Mouse (Mus musculus): ENCODE measurements around the gene Ryr3.

Ryr3 gene

DNA sequence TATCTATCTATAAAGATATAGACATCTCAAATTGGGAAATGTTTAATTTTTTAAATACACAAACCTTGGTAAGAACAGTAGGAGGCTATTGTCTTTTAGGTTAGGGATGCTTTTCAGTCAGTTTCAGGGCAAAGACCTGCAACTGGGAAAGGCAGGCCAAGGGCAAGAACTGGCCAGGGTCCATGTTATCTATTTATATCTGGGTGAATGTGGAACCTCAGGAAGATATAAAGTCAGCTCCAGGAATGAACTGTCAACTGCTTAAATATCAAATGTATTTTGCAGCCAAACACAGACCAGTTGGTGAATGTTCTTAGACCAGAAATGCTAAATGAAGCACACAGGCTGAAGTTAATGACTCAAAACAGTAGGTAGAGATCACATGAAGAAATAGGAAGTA, 303.1 kb downstream of the Ryr3 start:
- no peak for DNase-seq (ENCODE audit: low spot score in 2 of 2)

DNA sequence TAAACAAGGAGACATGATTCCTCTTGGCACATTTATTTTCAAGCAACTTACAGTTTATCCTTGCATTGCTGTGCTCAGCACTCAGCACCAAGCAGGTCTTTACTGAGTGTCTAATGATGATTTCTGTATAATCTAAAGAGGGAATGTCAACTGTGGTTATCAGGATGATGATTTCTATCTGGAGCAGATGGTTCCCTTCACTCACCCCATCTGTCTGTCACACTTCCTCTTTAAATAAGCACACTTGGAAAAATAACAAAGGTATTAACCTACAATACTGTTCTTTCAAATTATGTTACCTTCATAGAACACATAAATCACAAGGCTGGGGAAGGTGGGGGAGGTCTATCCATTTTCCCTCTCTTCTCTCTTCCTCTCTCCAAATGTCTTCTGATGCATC, 304.3 kb downstream of the Ryr3 start:
- DNase-seq (ENCODE audit: low spot score in 2 of 2): no peak

DNA sequence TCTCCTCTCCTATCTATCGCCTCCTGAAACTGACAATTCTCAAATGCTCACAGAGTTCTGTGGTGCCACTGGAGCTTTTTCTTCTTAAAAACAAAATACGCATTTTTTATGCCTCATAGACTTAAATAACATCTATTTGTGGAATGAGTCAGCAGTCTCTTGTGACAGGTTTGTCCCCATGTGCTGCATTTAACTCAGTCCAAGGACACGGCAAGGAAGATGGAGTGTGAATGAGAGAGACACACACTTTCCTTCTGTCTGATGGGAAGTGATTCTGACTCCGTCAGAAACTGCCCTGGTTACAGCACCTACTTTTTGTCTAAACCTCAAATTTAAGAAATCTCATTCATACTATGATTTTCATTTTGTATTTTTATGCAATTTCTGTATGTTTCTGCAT, 306.3 kb downstream of the Ryr3 start:
- DNase-seq (ENCODE audit: low spot score in 2 of 2): no peak

DNA sequence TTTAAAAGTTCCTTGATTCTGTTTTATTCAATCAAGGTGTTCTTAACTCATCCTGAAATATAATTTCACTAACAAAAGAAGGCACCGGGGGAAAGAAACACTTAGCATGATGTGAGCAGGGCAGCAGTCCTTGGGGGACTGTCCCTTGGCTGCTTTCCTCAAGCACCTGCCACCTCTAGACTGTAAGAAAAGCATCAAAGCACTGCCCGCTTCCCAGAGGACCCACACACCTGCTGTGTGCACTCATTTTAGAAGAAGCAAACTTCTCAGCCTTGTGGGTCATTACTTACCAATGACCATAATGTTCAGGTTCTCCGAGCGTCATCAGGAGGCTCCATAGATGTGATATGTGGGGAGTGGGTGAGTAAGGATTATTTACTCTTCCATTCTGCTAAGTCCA, 307.8 kb downstream of the Ryr3 start:
- no peak for DNase-seq (ENCODE audit: low spot score in 2 of 2)

DNA sequence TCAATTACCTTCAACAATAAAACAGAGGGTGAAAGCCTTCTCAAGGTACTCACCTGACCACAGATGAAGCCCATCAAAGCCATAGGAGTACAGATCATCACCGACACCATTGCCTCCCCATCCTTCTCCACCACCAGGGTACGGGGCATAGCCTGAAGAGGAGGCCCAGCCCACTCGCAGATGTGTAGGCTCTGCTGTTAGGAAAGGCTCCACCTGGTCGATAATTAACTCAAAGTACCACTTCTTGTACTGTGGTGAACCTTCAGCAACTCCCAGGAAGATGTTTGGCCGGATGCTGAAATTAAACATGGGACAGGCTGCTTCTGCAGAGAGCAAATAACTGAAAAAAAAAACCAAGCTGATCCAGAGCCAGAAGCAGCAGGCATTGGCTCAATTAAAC, 316.1 kb downstream of the Ryr3 start:
- DNase-seq (ENCODE audit: low spot score in 2 of 2): no peak

DNA sequence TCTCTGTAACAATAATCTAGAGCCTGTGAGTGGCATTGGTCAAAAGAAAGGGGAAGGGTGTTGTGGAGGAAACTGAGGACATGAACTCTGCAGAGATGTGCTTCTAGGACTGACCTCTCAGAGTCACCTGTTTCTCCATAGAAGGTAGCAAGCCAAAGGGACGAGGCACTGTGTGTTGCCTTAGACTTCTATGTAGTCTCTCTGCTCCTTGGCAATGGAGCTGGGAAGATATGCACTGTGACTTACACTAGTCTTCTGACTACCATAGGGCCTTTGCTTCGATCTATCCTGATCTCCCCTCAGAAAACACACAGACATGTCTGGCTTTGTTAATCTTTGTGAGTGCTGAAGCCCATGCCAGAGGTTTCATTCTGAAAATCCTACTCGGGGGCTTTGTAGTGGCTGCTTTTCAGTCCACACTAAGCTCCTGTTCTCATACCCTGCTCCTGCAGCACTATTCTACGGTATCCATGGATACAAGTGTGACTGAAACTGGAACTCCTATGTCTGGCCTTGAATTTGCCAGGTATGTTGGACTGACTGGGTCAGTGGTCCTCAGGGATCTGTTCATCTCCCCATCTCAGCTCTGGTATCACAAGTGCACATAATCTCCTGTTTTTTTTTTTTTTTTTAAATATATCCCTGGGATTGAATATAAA, 332.3 kb downstream of the Ryr3 start:
- no peak for DNase-seq (ENCODE audit: low spot score in 2 of 2)

DNA sequence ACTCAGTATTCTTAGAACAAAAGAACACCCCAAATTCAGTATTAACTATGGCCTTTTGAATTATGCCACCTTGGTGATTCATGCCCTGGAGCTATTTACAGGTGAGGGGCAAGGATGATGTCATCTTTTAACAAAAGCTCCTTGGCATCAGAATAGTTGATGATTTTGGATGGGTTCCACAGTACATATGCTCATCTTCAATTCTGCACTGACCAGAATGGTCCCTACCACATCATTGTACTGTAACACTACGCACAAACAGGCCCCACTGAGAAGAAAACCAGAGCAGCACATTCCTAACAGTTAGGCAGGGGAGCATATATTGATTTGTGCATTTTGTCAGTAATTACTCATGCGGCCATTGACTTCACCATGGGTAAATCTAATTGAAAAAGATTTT, 335.1 kb downstream of the Ryr3 start:
- no peak for DNase-seq (ENCODE audit: low spot score in 2 of 2)

DNA sequence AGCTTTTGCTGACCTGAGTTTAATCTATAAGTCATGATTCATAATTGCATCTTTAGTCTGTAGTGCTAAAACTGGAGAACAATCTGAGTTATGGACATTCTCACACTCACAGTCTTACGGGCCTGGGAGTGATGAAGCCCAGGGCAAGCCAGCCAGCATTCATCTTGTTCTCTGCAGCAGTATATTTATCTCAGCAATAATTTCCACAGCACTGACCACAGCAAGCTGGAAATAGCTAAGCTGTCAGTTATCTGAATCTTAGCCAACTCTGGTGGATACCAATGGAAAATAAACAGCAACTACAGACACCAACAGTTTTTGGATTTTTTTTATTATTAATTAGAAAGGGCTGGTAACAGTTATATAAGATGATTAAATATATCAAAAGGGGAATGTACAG, 335.5 kb downstream of the Ryr3 start:
- DNase-seq (ENCODE audit: low spot score in 2 of 2): no peak

DNA sequence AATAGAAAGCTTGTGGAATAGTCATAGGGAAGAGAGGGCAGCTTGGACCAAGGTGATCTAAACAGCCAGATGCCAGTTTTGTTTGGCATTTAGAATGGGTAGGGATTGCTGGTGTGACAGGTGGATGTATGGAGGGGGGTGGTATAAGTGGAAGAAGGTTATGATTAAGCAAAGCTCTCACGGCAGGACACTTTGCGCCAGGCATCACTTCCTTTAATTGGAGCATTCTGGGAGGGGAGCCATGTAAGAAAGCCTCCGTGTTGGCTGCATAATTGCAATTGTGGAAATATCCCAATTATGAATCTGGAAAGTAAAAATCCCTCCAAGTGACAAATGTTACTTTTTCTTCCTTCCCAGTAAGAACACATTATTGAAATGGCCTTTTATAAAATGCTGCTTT, 339.5 kb downstream of the Ryr3 start:
- no peak for DNase-seq (ENCODE audit: low spot score in 2 of 2)

DNA sequence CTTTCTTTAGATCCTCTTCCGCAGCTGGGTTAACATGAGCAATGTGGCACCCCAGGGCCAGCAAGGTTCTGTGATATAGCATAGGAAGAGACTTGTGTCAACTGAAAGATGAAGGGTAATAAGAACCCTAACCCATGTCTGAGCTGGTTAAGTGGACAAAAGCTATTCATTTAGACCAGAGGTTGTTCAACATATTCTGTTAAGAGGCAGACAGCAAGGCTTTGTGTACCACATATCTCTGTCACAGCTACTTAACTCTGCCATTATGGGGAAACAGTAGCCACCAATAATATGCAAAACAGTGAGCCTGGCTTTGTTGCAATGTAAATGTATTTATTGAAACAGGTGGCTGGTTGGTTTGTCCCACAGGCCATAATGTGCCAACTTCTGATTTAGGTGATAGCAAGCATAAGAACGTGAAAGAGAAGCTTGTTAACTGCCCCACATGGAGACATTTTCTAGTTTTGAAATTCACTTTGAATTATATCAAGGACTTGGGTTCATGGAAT, 350.8 kb downstream of the Ryr3 start:
- no peak for DNase-seq (ENCODE audit: low spot score in 2 of 2)

DNA sequence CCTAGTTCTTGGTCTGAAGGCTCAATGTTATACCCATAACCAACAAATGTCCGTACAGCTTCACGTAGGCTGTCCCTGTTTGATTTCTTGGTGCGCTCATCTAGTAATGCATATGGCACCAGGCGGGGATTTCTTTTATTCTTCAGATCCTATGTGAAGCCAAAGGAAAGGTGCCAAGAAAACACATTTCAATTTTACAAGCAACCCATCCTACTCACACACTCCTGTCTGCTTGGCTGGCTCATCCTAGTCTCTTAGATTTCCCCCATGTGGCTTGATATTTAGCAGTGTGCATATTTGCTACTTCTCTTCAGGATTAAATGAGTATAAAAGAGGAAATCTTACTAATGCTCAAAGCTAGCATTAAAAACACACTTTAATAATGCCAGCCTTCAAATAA, 355.1 kb downstream of the Ryr3 start:
- no peak for DNase-seq (ENCODE audit: low spot score in 2 of 2)

DNA sequence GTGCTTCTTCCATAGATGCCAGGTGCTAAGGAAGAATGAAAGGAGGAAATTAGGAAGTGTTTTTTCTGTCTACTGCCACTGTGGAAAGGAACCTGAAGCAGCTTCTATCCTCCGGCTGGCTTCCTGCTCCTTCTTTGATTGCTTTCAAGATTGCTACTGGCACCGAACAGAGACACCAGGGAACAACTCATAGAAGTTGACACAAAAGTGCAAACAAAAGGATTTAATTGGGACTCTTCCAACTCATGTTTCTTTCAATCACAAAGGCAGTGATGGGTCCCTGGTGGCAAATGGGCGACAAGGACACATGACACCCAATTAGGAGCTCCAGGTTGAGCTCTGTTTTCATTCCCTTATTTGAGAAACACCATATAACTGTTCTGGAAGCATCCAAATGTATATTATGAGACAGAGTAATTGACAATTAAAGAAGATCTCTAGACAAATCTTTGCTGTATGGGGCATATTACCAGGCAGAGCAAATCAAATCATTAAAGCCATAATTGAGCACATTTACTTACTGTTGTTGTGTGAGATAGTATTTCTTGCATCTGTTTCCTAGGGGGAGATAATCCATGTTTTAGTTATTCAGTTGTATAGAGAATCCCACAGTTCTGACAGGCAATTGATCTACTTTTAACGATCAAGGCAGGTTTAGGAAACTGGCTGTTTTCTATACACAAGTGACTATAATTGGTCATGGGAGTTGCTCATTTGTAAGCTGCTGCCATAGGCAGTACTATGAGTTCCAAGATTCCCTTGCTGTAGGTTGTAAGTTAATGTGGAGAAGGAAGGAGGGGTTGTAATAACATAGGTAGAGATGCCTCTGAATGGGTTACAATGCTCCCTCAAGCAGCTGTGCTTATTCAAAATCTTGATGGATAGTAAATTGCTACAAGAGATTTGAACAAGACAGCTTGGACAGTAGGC, 371.0 kb downstream of the Ryr3 start:
- no peak for DNase-seq (ENCODE audit: low spot score in 2 of 2)

DNA sequence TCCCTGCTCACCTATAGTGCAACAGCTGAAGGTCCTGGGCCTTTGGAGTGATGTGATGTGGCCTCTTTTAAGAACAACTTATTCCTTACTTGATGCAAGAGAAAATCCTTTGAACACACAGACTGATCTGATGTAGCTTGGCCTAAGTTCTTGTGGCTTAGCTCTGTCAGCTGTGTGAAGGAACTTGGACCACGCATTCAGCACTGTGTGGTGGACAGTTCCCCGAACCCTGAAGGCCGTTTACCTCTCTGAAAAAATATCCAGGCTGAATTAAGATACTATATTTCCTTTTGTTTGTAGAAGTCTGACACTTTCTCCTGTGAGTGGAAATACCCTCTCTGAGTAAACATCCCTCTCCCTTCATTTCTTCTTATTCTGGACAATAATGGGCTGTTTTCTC, 374.0 kb downstream of the Ryr3 start:
- DNase-seq (ENCODE audit: low spot score in 2 of 2): no peak

DNA sequence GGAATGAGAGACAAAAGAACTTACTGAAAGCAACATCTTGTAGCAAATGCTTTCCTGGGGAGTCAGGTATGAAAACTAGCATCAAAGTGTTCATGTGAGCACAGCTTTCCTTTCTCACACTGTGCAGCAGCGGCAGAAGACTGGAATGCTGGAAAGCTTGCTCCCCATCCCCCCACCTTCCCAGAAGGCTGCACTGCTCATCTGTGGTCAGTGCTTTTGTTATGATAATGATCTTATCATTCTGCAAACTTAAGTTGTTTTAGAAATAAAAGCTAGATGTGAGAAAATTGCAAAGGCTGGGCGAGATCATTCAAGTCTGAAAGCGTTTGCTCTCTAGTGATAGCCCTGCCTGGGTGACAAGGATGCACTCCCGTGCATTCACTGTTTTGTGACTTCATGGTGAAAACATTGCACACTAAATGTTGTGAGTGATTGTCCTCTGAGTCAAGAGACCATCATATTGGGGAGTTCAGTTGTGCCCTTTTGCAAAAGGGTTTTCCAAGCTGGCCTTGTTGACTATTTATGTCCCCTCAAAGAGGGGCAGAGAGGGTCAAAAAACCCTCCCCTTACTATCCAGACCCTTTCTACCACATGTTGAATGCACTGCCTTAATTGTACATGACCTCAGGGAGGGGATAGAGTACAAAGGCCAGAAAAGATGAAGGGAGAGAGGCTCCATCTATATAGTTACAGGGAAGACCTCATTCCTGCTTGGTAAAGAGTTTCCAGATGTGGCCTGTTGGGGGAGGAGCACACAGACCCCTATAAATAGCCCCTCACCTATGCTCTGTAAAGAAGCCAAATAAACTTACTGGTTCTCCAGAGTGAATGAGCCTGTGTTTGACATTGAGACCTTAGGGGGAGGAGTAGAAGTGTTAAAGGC, 385.2 kb downstream of the Ryr3 start:
- DNase-seq (ENCODE audit: low spot score in 2 of 2): no peak

DNA sequence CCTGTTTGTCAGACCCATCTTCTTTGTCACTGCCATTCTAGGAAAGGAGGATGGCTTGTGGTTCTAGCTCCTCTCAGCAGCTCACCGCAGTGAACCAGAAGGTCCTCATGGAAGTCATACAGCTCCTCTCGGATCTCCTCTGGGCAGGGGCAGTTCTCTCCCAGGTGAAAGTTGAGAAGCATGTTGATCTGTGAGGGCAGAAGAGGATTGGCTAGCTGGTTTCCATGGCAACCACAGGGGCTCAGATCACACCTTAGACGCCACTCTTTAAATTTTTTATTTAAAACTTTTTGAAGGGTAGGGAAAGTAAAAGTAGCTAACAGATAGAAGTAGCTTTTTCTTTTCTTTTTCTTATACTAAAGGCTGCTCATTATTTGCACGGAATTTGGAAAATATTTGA, 390.3 kb downstream of the Ryr3 start:
- no peak for DNase-seq (ENCODE audit: low spot score in 2 of 2)

DNA sequence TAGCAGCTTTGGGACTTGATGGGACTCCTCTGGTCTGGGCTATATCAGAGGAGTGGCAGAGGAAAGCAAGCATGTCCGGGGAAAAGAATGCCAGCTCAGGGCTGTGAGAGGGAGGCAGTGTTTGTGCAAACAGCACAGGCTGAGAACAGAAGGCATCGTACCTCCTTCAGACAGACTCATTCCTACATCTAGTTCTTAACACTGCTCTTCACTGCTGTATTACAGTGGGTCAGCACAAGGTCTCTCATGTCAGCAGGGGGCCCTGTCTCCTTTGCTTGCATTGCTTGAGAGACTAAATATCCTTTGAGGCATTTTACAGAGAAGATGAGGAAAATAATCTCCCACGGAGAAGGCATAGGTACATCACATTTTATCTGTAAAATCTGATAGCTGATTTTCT, 394.2 kb downstream of the Ryr3 start:
- DNase-seq (ENCODE audit: low spot score in 2 of 2): no peak

DNA sequence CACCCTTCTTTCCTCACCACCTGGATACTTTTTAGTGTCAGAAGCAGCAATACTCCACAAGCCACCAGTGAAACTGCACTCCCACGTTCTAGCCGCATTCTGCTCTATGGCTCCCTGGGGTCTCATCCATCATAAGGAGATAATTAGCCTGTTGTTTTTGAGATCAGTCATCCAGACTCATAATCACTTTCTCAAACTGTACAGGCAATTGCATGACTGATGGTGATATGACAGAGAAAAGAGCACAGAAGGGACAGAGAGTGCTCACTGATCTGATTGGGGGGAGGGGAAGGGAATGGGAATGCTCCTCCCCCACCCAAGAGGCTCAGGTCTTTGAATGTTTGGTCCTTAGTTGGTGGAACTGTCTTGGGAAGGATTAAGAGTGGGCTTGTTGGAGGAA, 397.8 kb downstream of the Ryr3 start:
- DNase-seq (ENCODE audit: low spot score in 2 of 2): no peak

DNA sequence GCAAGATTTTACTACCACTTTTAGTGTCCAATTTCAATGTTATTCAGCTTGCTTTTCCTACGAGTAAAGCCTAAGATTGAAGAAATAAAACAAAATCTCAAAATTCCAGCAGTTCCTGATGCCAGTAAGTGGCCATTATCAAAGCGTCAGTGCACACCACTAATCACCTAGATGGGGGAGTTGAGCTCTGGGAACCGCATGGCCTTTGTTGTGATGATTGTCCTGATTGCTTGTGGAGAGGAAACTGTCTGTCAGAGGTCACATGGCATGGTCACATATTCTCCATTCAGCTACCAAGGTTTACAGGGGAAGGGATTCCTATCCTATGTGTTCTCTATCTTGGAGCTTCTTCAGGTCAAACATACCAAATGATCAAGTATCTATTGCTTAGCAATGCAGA, 399.9 kb downstream of the Ryr3 start:
- no peak for DNase-seq (ENCODE audit: low spot score in 2 of 2)

DNA sequence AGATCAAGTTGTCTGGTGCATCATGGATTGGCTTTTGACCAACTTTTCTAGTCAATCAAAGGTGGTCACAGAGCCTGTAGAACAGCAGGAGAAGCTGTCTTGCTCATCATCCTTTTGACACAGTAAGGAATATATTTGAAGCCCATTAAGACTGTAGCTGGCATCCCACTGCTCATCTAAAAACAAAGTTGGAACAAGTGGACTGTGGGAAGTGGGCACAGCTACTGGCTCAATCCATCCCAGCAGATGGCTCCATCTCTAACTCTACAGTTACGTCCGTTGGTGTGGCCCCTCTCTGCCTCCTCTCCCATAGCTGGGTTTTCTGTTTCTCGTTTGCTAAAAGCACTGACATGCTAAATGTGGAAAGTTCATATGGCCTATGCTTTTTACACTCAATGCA, 400.9 kb downstream of the Ryr3 start:
- no peak for DNase-seq (ENCODE audit: low spot score in 2 of 2)

DNA sequence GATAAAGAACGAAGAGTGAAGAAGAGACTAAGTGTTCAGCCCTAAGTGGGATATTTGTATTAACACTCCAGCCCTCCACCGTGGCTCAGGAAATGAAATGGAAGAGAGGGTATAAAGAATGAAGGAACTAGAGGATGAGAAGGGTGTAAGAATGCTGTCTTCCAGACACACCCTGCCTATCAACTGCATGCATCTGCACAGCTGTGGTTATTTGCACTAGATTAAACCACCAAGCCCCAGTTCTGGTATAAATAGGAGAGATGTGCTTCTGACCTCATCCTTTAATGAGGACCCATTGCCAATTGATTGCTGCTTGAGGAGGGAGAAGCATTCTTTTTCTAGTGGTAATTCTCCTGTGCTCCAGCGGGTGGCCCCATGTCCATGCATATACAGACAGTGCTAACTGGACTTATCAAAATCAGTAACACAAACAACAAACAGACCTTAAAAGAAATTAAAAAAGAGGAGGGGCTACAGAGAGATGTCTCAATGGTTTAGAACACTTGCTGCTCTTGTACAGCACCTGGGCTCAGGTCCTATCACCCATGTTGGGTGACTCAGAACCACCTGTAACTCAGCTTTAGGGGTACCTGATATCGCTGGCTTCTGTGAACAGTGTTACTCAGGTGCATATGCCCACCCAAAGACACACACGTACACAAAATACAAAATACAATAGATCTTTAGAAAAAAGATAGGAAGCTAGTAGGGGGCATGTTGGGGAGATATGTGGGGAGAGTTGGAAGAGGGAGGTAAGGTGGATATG, 404.1 kb downstream of the Ryr3 start:
- DNase-seq (ENCODE audit: low spot score in 2 of 2): no peak

DNA sequence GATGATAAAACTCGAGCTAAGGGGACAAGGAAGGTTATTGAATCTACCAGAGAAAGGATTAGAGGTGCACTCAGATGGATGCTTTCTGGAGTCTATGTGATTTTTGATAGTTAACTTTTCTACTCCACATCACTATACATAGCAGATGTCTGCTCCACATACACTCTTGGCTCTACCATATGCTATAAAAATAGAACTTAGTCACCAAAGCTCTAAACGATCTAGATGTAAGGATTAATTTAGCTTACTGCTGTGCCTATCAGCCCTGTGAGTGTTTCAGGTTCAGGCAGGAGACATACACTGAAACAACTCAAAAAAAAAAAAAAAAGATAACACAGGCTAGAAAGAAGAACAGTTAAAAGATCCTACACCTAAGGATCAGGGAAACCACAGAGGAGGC, 410.9 kb downstream of the Ryr3 start:
- DNase-seq (ENCODE audit: low spot score in 2 of 2): no peak

DNA sequence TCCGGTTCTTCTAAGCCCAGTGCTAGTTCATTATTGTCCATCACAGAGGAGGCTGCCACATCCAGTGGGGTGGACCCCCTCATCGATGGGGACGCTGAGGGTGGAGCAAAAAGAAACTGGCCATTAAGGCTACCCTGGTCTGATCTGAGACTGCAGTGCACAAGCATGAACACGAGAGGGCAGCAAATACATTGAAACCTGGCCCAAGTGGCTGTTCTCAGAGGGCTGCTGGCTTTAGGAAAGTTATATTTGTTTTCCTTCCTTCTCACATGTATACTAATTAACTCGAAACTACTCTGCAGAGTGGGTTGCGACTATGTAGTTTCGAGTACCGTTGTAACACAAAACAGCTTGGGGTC, 416.9 kb downstream of the Ryr3 start:
- peak in 1 of 2 experiments; percentile 1 for DNase-seq (ENCODE audit: low spot score in 2 of 2)

Measured in spleen, postnatal 36 days (tissue).